9 mouse cellular contexts compared by ENCODE assay signal in the genomic region with DNA sequence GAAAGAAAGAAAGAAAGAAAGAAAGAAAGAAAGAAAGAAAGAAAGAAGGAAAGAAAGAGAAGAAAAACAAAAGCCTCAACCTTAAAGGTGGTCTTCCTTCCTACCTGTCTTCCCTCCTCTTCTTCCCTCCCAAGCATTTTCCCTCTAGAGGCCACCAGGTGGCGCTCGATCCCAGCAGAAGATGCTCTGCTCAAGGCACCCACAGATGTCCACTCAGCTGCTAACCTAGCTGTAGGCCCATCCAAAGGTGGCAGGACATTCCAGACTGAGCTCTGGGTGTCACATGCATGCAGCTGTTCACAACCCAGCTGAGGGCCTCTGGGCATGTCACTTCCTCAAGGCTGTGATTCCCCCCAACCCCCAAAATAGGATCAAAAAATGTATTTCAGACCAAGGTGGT. TPM values are rescaled to one million over a fixed set of nuclear protein-coding genes. Genes with fewer than 3 reads are reported as not detected.
DNase-seq lines count a peak whose midpoint lies in the region; ATAC-seq and TF ChIP-seq lines count a peak whose summit lies in the region.
"Had no signal": no experiment of that assay in that cellular context is flagged by ENCODE, and none has a peak within 500 bp of the region (broad histone marks: within the 10 kb centered on the region; RNA-seq: fewer than 3 reads in every experiment).

No protein-coding gene starts in this region.

- no peak for TF ChIP-seq POLR2A in olfactory bulb, adult 2 months (IDR thresholded peaks at IDR 0.05; ENCODE audit: insufficient read depth, low read depth, low read length)

- no peak overlapping the region for H3K4me2 ChIP-seq in liver, embryonic 14.5 days (ENCODE audit: low read depth)

- WGBS in liver, embryonic 14.5 days (ENCODE audit: insufficient replicate concordance), result 3% methylated on average over 2 of the region's 2 CpGs
- 0% methylated on average over 2 of the region's 2 CpGs for WGBS in olfactory bulb, adult 2 months

- no peak for TF ChIP-seq EP300 in liver, embryonic 14.5 days (IDR thresholded peaks at IDR 0.05; ENCODE audit: low read depth)

- H3K4me3 ChIP-seq in liver, embryonic 14.5 days (ENCODE audit: insufficient read depth in 1 of 2, low read depth in 2 of 2, low read length in 2 of 2), result no peak overlapping the region
- no peak overlapping the region for H3K4me3 ChIP-seq in olfactory bulb, adult 2 months (ENCODE audit: insufficient read depth, low read depth, low read length)
- H3K4me3 ChIP-seq: erythroblast, embryonic 14.5 days had no signal

- no peaks in the 10 kb centered on the region for H3K27me3 ChIP-seq in liver, embryonic 14.5 days (ENCODE audit: control insufficient read depth, insufficient read depth, low read length)

- H3K9me3 ChIP-seq in liver, embryonic 14.5 days (ENCODE audit: control insufficient read depth, low read length), result no peaks in the 10 kb centered on the region

- peak; percentile 90 for TF ChIP-seq CTCF in liver, embryonic 14.5 days (IDR thresholded peaks at IDR 0.05; ENCODE audit: low read depth)
- TF ChIP-seq CTCF in olfactory bulb, adult 2 months (IDR thresholded peaks at IDR 0.05; ENCODE audit: insufficient read depth, low read depth, low read length), result peak; percentile 79

- peak; percentile 66 for DNase-seq in 416B (ENCODE audit: low read depth)
- peak; percentile 23 for DNase-seq in adrenal gland, adult 8-10 months
- DNase-seq in embryo, embryonic 11 days, result peak; percentile 76
- peak; percentile 29 to 54 for DNase-seq in gastrocnemius, postnatal 4 days (ENCODE audit: low spot score in 2 of 2)
- DNase-seq in kidney, postnatal 14 days, result peak; percentile 74
- peak in 2 of 3 experiments; percentile 7 to 11 for DNase-seq in liver, embryonic 14.5 days (ENCODE audit: low read depth in 3 of 3, low spot score in 3 of 3)
- DNase-seq in thymus, postnatal 25 days, result peak; percentile 30

- H3K9ac ChIP-seq in liver, embryonic 14.5 days (replicated peaks), result no peak overlapping the region

- ATAC-seq in liver, embryonic 14.5 days (ENCODE audit: insufficient read depth), result no peak

- no peaks in the 10 kb centered on the region for H3K36me3 ChIP-seq in liver, embryonic 14.5 days (replicated peaks; ENCODE audit: control insufficient read depth, insufficient read depth, low read depth)

- no peaks in the 10 kb centered on the region for H3K4me1 ChIP-seq in liver, embryonic 14.5 days (replicated peaks; ENCODE audit: control insufficient read depth in 2 of 2, insufficient read depth in 2 of 2, low read length in 1 of 2)
- H3K4me1 ChIP-seq in olfactory bulb, adult 2 months (ENCODE audit: control insufficient read depth, insufficient read depth, low read length), result no peaks in the 10 kb centered on the region

- no peak overlapping the region for H3K27ac ChIP-seq in liver, embryonic 14.5 days
- H3K27ac ChIP-seq in olfactory bulb, adult 2 months (ENCODE audit: insufficient read depth, low read depth, low read length), result no peak overlapping the region

RNA-seq across cellular contexts. Expression of gene 4933402J07Rik, which starts 30.6 kb away (rescaled TPM):
- total RNA-seq in adrenal gland, adult 8-10 months (2022), result under 1 TPM in 1 of 4 experiments, not detected in 3; 0.37 TPM
- not detected for total RNA-seq in gastrocnemius, postnatal 4 days (2021)
- not detected in 2 replicates for polyA plus RNA-seq in liver, embryonic 14.5 days (2012; rRNA removed)
- not detected in 2 replicates for polyA plus RNA-seq in liver, embryonic 14.5 days (2014; fragmentation: Nextera tagmentation; extraction: Ambion mirVana)
- not detected in 2 replicates for polyA plus RNA-seq in olfactory bulb, adult 2 months (2012; ENCODE audit: insufficient read depth, insufficient read length, low replicate concordance, missing spikeins)
- polyA plus RNA-seq: erythroblast, embryonic 14.5 days had no signal

Comparison
In these comparisons a context has a peak if more than half of its experiments do, and no peak if none do; other contexts are left out.
1. DNase-seq: peak in every context shown above with its lines; median percentile 76 in embryo, embryonic 11 days; 74 in kidney, postnatal 14 days; 66 in 416B; 42 in gastrocnemius, postnatal 4 days; 30 in thymus, postnatal 25 days; 23 in adrenal gland, adult 8-10 months; 9 in liver, embryonic 14.5 days.